Comparison of ENCODE assay signal across 27 mouse cellular contexts in the genomic region with DNA sequence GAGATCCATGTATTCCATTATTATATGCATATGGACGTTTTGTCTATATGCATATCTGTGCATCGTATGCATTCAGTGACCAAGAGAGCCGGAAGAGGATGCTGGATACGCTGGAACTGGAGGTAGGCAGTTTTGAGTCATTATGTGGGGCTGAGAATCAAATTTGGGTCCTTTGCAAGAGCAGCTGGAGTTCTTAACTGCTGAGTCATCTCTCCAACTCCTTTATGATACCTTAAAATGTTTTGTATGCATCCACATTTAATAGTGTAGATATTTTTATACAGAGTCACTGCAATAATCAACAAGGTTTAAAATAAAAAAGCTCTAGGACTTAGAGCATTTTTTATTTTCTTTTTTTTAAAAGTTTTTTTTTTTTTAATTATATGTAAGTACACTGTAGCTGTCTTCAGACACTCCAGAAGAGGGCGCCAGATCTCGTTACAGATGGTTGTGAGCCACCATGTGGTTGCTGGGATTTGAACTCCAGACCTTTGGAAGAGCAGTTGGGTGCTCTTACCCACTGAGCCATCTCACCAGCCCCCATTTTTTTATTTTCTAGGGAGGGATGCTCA. TPM values are rescaled to one million over a fixed set of nuclear protein-coding genes. Genes with fewer than 3 reads are reported as not detected.
DNase-seq lines count a peak whose midpoint lies in the region; ATAC-seq and TF ChIP-seq lines count a peak whose summit lies in the region.
"Not testable (repeated sequence)": the region's sequence is repeated elsewhere in the genome, so short reads cannot be mapped to it uniquely, and the experiment has no call there.
"Had no signal": no experiment of that assay in that cellular context is flagged by ENCODE, and none has a peak within 500 bp of the region (broad histone marks: within the 10 kb centered on the region; RNA-seq: fewer than 3 reads in every experiment).

No protein-coding gene starts in this region.

- in situ Hi-C loops in ES-E14 (cut with MboI; ENCODE audit: low sequenced_read_pairs in 2 of 2, unreplicated experiment in 2 of 2) = not testable (repeated sequence)

- not testable (repeated sequence) for H3K9ac ChIP-seq in ES-E14 (ENCODE audit: insufficient read depth, low read depth, low read length, poor library complexity, severe bottlenecking); lung, embryonic 14.5 days

- not testable (repeated sequence) for H3K27me3 ChIP-seq in lung, embryonic 14.5 days (ENCODE audit: insufficient read depth, low read length)

- ATAC-seq in lung, embryonic 14.5 days (ENCODE audit: insufficient read depth) = not testable (repeated sequence)

- not testable (repeated sequence) for H3K4me3 ChIP-seq in ES-E14 (ENCODE audit: insufficient read depth in 1 of 2, low read depth in 1 of 2, low read length in 2 of 2, poor library complexity in 1 of 2, severe bottlenecking in 1 of 2); left cerebral cortex, adult 2 months; lung, embryonic 14.5 days (ENCODE audit: low read depth, low read length)

- TF ChIP-seq CTCF in left cerebral cortex, adult 2 months (IDR thresholded peaks at IDR 0.05) = peak; percentile 15
- TF ChIP-seq CTCF in lung, embryonic 14.5 days (IDR thresholded peaks at IDR 0.05; ENCODE audit: low read depth) = 0 out of 2 replicates have a peak, but pooled peaks have one; percentile 3

- not testable (repeated sequence) for H3K27ac ChIP-seq in ES-E14 (ENCODE audit: insufficient read depth, low read depth, low read length, poor library complexity, severe bottlenecking); left cerebral cortex, adult 2 months; lung, embryonic 14.5 days (ENCODE audit: low read depth)

- H3K9me3 ChIP-seq in ES-E14 (ENCODE audit: control insufficient read depth, insufficient read depth, low read depth, low read length); lung, embryonic 14.5 days (ENCODE audit: low read depth, low read length): not testable (repeated sequence)

- not testable (repeated sequence) for H3K4me1 ChIP-seq in ES-E14 (ENCODE audit: control insufficient read depth in 2 of 2, insufficient read depth in 2 of 2, low read length in 2 of 2, poor library complexity in 1 of 2); lung, embryonic 14.5 days (ENCODE audit: insufficient read depth)

- WGBS in lung, embryonic 14.5 days = 88% methylated on average over 6 of the region's 6 CpGs

- DNase-seq in 416B (ENCODE audit: low read depth) (peak; percentile 39), R1 (ENCODE audit: low read depth, low spot score) (peak; percentile 42)
- DNase-seq in ES-E14 (ENCODE audit: low read depth, low spot score); left cerebral cortex, adult 2 months (ENCODE audit: extremely low spot score in 1 of 2, low spot score in 2 of 2); lung, embryonic 14.5 days: not testable (repeated sequence)
- DNase-seq in induced T-regulatory cell, adult 2 months (ENCODE audit: low read depth) = peak; percentile 21

- H3K36me3 ChIP-seq in ES-E14 (ENCODE audit: control insufficient read depth, insufficient read depth, low read length, poor library complexity, severe bottlenecking) = not testable (repeated sequence)
- H3K36me3 ChIP-seq in lung, embryonic 14.5 days (ENCODE audit: insufficient read depth) = peaks cover 31% of the 10 kb centered on the region

- not testable (repeated sequence) for H3K4me2 ChIP-seq in lung, embryonic 14.5 days

- intact Hi-C loops in left cerebral cortex, adult 2 months (cut with DNase I) = not testable (repeated sequence)

TF ChIP-seq in ES-E14, 5 proteins besides CTCF, POLR2A, EP300 and RAD21:
- TF ChIP-seq ZNF384 (IDR thresholded peaks at IDR 0.05; ENCODE audit: low read depth, low read length) (peak; percentile 25; the same call in 1 of the 2 replicates), MAFK (IDR thresholded peaks at IDR 0.05; ENCODE audit: insufficient read depth, low read depth, low read length) (peak; percentile 76)

RNA-seq across cellular contexts. Expression of a gene that starts 43.7 kb away (rescaled TPM):
- total RNA-seq in ES-E14 (2012; rRNA removed) = not detected in 2 replicates
- total RNA-seq in left cerebral cortex, adult 2 months (2021) = not detected
- not detected in 2 replicates for polyA plus RNA-seq in lung, embryonic 14.5 days (2014; fragmentation: Nextera tagmentation; extraction: Ambion mirVana)
- total RNA-seq: adrenal gland, adult 8-10 months; adrenal gland, postnatal 25 days; gastrocnemius, postnatal 10 days; gastrocnemius, postnatal 36 days; granulocyte monocyte progenitor cell, adult 5-6 weeks; heart, adult 8-10 months; heart, postnatal 25 days; hematopoietic stem cell, adult 5-6 weeks had no signal
- polyA plus RNA-seq: activated CD4-positive, CD25-positive, alpha-beta regulatory T cell, adult 4 months; brain, embryonic 14.5 days; cortical plate, adult 2 months; embryonic facial prominence, embryonic 10.5 days; embryonic facial prominence, embryonic 13.5 days; forebrain, embryonic 12.5 days; forebrain, embryonic 15.5 days; heart, embryonic 11.5 days; heart, embryonic 14.5 days; heart, postnatal 0 days; hindbrain, embryonic 12.5 days; hindbrain, embryonic 15.5 days; intestine, embryonic 15.5 days had no signal
